Mouse (Mus musculus) c-Kit-positive CD71-negative TER-119-negative erythroid progenitor cells, embryonic 14.5 days (primary cell): ENCODE measurements at regions not wholly inside any gene's neighbourhood (a gene's known extent, or its start where the extent isn't known, plus 50 kb on each side); places are given as distances from the start of the nearest gene placed in this dataset.
"Not testable (repeated sequence)": the region's sequence is repeated elsewhere in the genome, so short reads cannot be mapped to it uniquely, and the experiment has no call there.

Experiments used
- DNase-seq: peaks from one replicate; pipeline ENCODE4 v3.0.0-alpha.2; 2013; ENCODE audit warnings: low read depth

- no peak for DNase-seq
These were observed 260.0 kb upstream of the Nr5a2 start for GRCm38 (mm10) chr1:137220226-137220625.

- no peak for DNase-seq
These were observed 258.4 kb upstream of the Nr5a2 start for GRCm38 (mm10) chr1:137218611-137219010.

GRCm38 (mm10) chr1:137218096-137218495 is 257.8 kb upstream of the Nr5a2 start:
- DNase-seq, result no peak

- no peak for DNase-seq
These were observed 257.0 kb upstream of the Nr5a2 start for GRCm38 (mm10) chr1:137217206-137217605.

- DNase-seq, result not testable (repeated sequence)
These were observed 254.1 kb upstream of the Nr5a2 start for GRCm38 (mm10) chr1:137214328-137214727.

GRCm38 (mm10) chr1:137213717-137214116 is 253.5 kb upstream of the Nr5a2 start:
- no peak for DNase-seq

- no peak for DNase-seq
These were observed 252.6 kb upstream of the Nr5a2 start for GRCm38 (mm10) chr1:137212856-137213255.

GRCm38 (mm10) chr1:137204371-137204770 is 244.1 kb upstream of the Nr5a2 start:
- no peak for DNase-seq

- DNase-seq, result no peak
These were observed 243.3 kb upstream of the Nr5a2 start for GRCm38 (mm10) chr1:137203512-137203911.

GRCm38 (mm10) chr1:137200931-137201330 is 240.7 kb upstream of the Nr5a2 start:
- DNase-seq, result no peak

- no peak for DNase-seq
These were observed 235.7 kb upstream of the Nr5a2 start for GRCm38 (mm10) chr1:137195962-137196361.

GRCm38 (mm10) chr1:137195065-137195620 is 234.9 kb upstream of the Nr5a2 start:
- DNase-seq, result no peak

GRCm38 (mm10) chr1:137178231-137178630 is 218.0 kb upstream of the Nr5a2 start:
- no peak for DNase-seq

GRCm38 (mm10) chr1:137176696-137177095 is 216.4 kb upstream of the Nr5a2 start:
- DNase-seq, result no peak

GRCm38 (mm10) chr1:137174081-137174480 is 213.8 kb upstream of the Nr5a2 start:
- no peak for DNase-seq

- no peak for DNase-seq
These were observed 211.9 kb upstream of the Nr5a2 start for GRCm38 (mm10) chr1:137172128-137172527.

GRCm38 (mm10) chr1:137171451-137171850 is 211.2 kb upstream of the Nr5a2 start:
- no peak for DNase-seq

- no peak for DNase-seq
These were observed 187.6 kb upstream of the Nr5a2 start for GRCm38 (mm10) chr1:137147891-137148290.

- no peak for DNase-seq
These were observed 181.8 kb upstream of the Nr5a2 start for GRCm38 (mm10) chr1:137141879-137142570.

GRCm38 (mm10) chr1:137141372-137141771 is 181.1 kb upstream of the Nr5a2 start:
- DNase-seq, result no peak

- no peak for DNase-seq
These were observed 175.9 kb upstream of the Nr5a2 start for GRCm38 (mm10) chr1:137136156-137136555.

GRCm38 (mm10) chr1:137133734-137134133 is 173.5 kb upstream of the Nr5a2 start:
- DNase-seq, result no peak

- DNase-seq, result no peak
These were observed 170.0 kb upstream of the Nr5a2 start for GRCm38 (mm10) chr1:137130264-137130663.

- DNase-seq, result no peak
These were observed 168.9 kb upstream of the Nr5a2 start for GRCm38 (mm10) chr1:137129116-137129515.
